Mouse (Mus musculus): Measurements from ENCODE around the gene Tex19.1.

DNA sequence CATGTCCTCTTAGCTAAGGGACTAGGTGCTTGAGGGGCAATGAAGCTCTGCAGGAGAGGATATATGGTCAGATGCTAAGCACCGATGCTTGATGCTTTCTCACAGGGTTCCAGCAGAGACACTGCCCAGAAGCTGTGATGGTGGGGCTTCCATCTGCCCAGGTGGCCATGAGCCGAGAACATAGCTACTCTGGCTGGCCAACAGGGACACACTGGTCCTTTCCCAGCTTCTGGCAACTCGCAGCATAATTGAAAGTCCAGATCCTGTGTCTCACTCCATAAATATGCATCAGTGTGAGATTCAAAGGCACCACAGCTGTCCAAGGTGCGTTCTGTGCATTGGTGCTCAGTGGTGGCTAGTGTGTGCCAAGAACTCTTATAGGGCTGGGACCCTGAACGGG lies 27.3 kb downstream of the Tex19.1 start:
- TF ChIP-seq CTCF (conservative IDR thresholded peaks at IDR 0.05; ENCODE audit: insufficient read depth, insufficient read length, low read depth, low read length): no peak
- TF ChIP-seq POLR2A (IDR thresholded peaks at IDR 0.05; ENCODE audit: low read depth, low read length): no peak

Data from kidney, adult 2 months (tissue).